Mouse (Mus musculus) CH12.LX (cell line): Measurements from ENCODE around the gene D10Wsu102e.

ENCODE experiments used
- CTCF ChIP-seq, 2 experiments: IDR thresholded peaks in 1 of 2; conservative IDR thresholded peaks in 1 of 2; 2 replicates each; pipeline ENCODE4 v1.5.1; 2011 to 2012; ENCODE audit warnings: low read depth in 2 of 2, low read length in 2 of 2, improper control_type of control experiment in 1 of 2, inconsistent platforms in 1 of 2, mild to moderate bottlenecking in 1 of 2, moderate library complexity in 1 of 2
- E2F4 ChIP-seq: IDR thresholded peaks from 2 replicates; pipeline ENCODE4 v1.6.1; 2011; ENCODE audit warnings: low read depth, low read length, improper control_type of control experiment; ENCODE audit not compliant: insufficient replicate concordance
- EP300 ChIP-seq: IDR thresholded peaks from 2 replicates; pipeline ENCODE4 v1.6.1; 2011; ENCODE audit warnings: low read length, improper control_type of control experiment
- JUN ChIP-seq: IDR thresholded peaks from 2 replicates; pipeline ENCODE4 v1.6.1; 2011; ENCODE audit warnings: low read depth, mild to moderate bottlenecking, low read length, improper control_type of control experiment, moderate library complexity; ENCODE audit not compliant: insufficient read depth
- JUND ChIP-seq: conservative IDR thresholded peaks from 2 replicates; pipeline ENCODE4 v1.6.1; 2011; ENCODE audit warnings: low read depth, low read length, improper control_type of control experiment
- MAZ ChIP-seq: IDR thresholded peaks from 2 replicates; pipeline ENCODE4 v1.6.1; 2012; ENCODE audit warnings: low read depth, mild to moderate bottlenecking, inconsistent platforms, low read length, improper control_type of control experiment, moderate library complexity
- MXI1 ChIP-seq: IDR thresholded peaks from 2 replicates; pipeline ENCODE4 v1.6.1; 2011; ENCODE audit warnings: mild to moderate bottlenecking, low read depth, low read length, improper control_type of control experiment
- MYC ChIP-seq: IDR thresholded peaks from 2 replicates; pipeline ENCODE4 v1.6.1; 2011; ENCODE audit warnings: low read depth, mild to moderate bottlenecking, improper control_type of control experiment, low read length
- NRF1 ChIP-seq: IDR thresholded peaks from 2 replicates; pipeline ENCODE4 v1.6.1; 2014; ENCODE audit warnings: low read depth, mild to moderate bottlenecking, inconsistent platforms, low read length, improper control_type of control experiment, moderate library complexity
- POLR2A ChIP-seq: IDR thresholded peaks from 2 replicates; pipeline ENCODE4 v1.6.1; 2011; ENCODE audit warnings: low read depth, mild to moderate bottlenecking, improper control_type of control experiment, low read length
- POLR2AphosphoS2 ChIP-seq: IDR thresholded peaks from 2 replicates; pipeline ENCODE4 v1.6.1; 2011; ENCODE audit warnings: low read depth, low read length, improper control_type of control experiment
- ZC3H11A ChIP-seq: IDR thresholded peaks from 2 replicates; pipeline ENCODE4 v1.6.1; 2012; ENCODE audit warnings: low read depth, mild to moderate bottlenecking, inconsistent platforms, low read length, improper control_type of control experiment

DNA sequence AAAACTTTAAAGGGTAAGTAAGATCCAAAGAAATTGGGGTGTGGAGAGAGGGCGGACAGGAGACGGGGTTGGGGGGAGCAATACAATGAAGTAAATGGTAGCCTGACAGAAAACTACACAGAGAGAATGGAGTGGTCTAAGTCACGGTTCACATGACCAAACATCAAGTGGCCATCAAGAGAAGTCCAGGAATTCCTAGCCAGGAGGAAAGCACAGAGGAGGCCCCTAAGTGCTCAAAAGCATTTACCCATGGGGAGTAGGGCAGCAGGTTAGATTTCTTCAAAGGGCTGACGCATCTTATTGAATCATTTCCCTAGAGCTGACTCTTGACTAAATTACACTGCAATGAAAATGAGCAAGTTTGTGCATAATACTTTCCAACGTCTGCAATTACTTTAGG is 31.2 kb upstream of the D10Wsu102e start:
- TF ChIP-seq JUN: no peak
- TF ChIP-seq CTCF (conservative IDR thresholded peaks at IDR 0.05 in 1 of 2, IDR thresholded peaks at IDR 0.05 in 1 of 2; ENCODE audit: low read depth in 2 of 2, low read length in 2 of 2): no peak
- no peak for TF ChIP-seq JUND
- TF ChIP-seq E2F4: no peak
- TF ChIP-seq MAZ: no peak
- no peak for TF ChIP-seq ZC3H11A
- no peak for TF ChIP-seq MXI1
- TF ChIP-seq MYC: no peak
- no peak for TF ChIP-seq EP300
- TF ChIP-seq POLR2A: no peak
- TF ChIP-seq POLR2AphosphoS2: no peak
- TF ChIP-seq NRF1: no peak
